27 mouse cellular contexts compared by ENCODE assay signal in genomic region chr13:20406470-20407213, GRCm38 (mm10).
DNase-seq lines count a peak whose midpoint lies in the region; ATAC-seq lines count a peak whose summit lies in the region.
"Had no signal": no experiment of that assay in that cellular context is flagged by ENCODE, and none has a peak within 500 bp of the region (broad histone marks: within the 10 kb centered on the region; RNA-seq: fewer than 3 reads in every experiment).

No protein-coding gene starts in this region.

- no peaks in the 10 kb centered on the region for H3K9me3 ChIP-seq in hindbrain, embryonic 11.5 days (ENCODE audit: control insufficient read depth, low read length)
- H3K9me3 ChIP-seq in hindbrain, embryonic 10.5 days: no peaks in the 10 kb centered on the region
- no peaks in the 10 kb centered on the region for H3K9me3 ChIP-seq in hindbrain, embryonic 12.5 days (replicated peaks)
- H3K9me3 ChIP-seq: limb, embryonic 12.5 days; liver, embryonic 13.5 days; midbrain, embryonic 12.5 days had no signal

- H3K4me1 ChIP-seq in hindbrain, embryonic 11.5 days (replicated peaks; ENCODE audit: control insufficient read depth, insufficient read depth, low read length): no peaks in the 10 kb centered on the region
- no peaks in the 10 kb centered on the region; the same call in 1 of the 2 replicates for H3K4me1 ChIP-seq in hindbrain, embryonic 10.5 days (replicated peaks)
- H3K4me1 ChIP-seq in hindbrain, embryonic 12.5 days: peaks cover 6% of the 10 kb centered on the region; the same call in 1 of the 2 replicates
- H3K4me1 ChIP-seq: limb, embryonic 12.5 days; liver, embryonic 13.5 days; midbrain, embryonic 12.5 days had no signal

- WGBS in hindbrain, embryonic 11.5 days: 90% methylated on average over 11 of the region's 11 CpGs
- 87% methylated on average over 11 of the region's 11 CpGs for WGBS in hindbrain, embryonic 10.5 days
- 74% methylated on average over 11 of the region's 11 CpGs for WGBS in hindbrain, embryonic 12.5 days
- WGBS in large intestine, adult 2 months: 70% methylated on average over 11 of the region's 11 CpGs

- DNase-seq in hindbrain, embryonic 11.5 days (ENCODE audit: low spot score): no peak
- no peak for DNase-seq in hindbrain, embryonic 10.5 days (ENCODE audit: low spot score)
- peak; percentile 54 for DNase-seq in A20 (ENCODE audit: low read depth, low spot score)
- DNase-seq in large intestine, adult 2 months (ENCODE audit: low read depth, low spot score): peak; percentile 22
- no peak for DNase-seq in spleen, adult 12 weeks (ENCODE audit: low spot score)
- DNase-seq in Muller cell, postnatal 12 days (ENCODE audit: inconsistent ontology term): no peak
- DNase-seq in embryo, embryonic 11 days: no peak
- DNase-seq: adrenal gland, adult 8-10 months; B cell, adult 2 months; cerebellum, adult 18-20 months; cerebellum, postnatal 36 days; forebrain, postnatal 0 days; gastrocnemius, postnatal 36 days; kidney, adult 9 months; kidney, postnatal 14 days; layer of hippocampus, postnatal 36 days; liver, embryonic 13.5 days; lung, adult 2 months; lung, postnatal 14 days; right cerebral cortex, postnatal 14 days; thymus, postnatal 14 days had no signal

- H3K9ac ChIP-seq in hindbrain, embryonic 11.5 days (ENCODE audit: low read depth, low read length): no peak overlapping the region
- H3K9ac ChIP-seq in hindbrain, embryonic 12.5 days: no peak overlapping the region
- H3K9ac ChIP-seq: forebrain, postnatal 0 days; limb, embryonic 12.5 days; liver, embryonic 13.5 days; midbrain, embryonic 12.5 days had no signal

- H3K36me3 ChIP-seq in hindbrain, embryonic 11.5 days (ENCODE audit: control insufficient read depth, insufficient read depth, low read length): no peaks in the 10 kb centered on the region
- H3K36me3 ChIP-seq in hindbrain, embryonic 10.5 days: no peaks in the 10 kb centered on the region
- H3K36me3 ChIP-seq in hindbrain, embryonic 12.5 days: no peaks in the 10 kb centered on the region
- H3K36me3 ChIP-seq: limb, embryonic 12.5 days; liver, embryonic 13.5 days; midbrain, embryonic 12.5 days had no signal

- no peak overlapping the region for H3K27ac ChIP-seq in hindbrain, embryonic 11.5 days (ENCODE audit: low read depth, low read length)
- H3K27ac ChIP-seq in hindbrain, embryonic 10.5 days: no peak overlapping the region
- peak overlapping the region; percentile 62 for H3K27ac ChIP-seq in hindbrain, embryonic 12.5 days
- H3K27ac ChIP-seq: layer of hippocampus, adult 2 months; limb, embryonic 12.5 days; liver, embryonic 13.5 days; midbrain, embryonic 12.5 days had no signal

- H3K4me2 ChIP-seq in hindbrain, embryonic 11.5 days (replicated peaks; ENCODE audit: low read depth, low read length): no peak overlapping the region
- no peak overlapping the region for H3K4me2 ChIP-seq in hindbrain, embryonic 12.5 days (replicated peaks)
- H3K4me2 ChIP-seq: limb, embryonic 12.5 days; liver, embryonic 13.5 days; midbrain, embryonic 12.5 days had no signal

- no peaks in the 10 kb centered on the region for H3K27me3 ChIP-seq in hindbrain, embryonic 11.5 days (ENCODE audit: control insufficient read depth, insufficient read depth, low read length)
- H3K27me3 ChIP-seq in hindbrain, embryonic 10.5 days (ENCODE audit: insufficient read depth, poor library complexity, severe bottlenecking): no peaks in the 10 kb centered on the region
- no peaks in the 10 kb centered on the region for H3K27me3 ChIP-seq in hindbrain, embryonic 12.5 days
- H3K27me3 ChIP-seq: limb, embryonic 12.5 days; liver, embryonic 13.5 days; midbrain, embryonic 12.5 days had no signal

- peak; percentile 53; the same call in 1 of the 2 replicates for ATAC-seq in hindbrain, embryonic 11.5 days (ENCODE audit: low FRiP score)
- peak; percentile 49 for ATAC-seq in hindbrain, embryonic 12.5 days (ENCODE audit: low FRiP score)
- ATAC-seq: activated CD4-positive, CD25-positive, alpha-beta regulatory T cell, adult 4 months; forebrain, postnatal 0 days had no signal

- H3K4me3 ChIP-seq in hindbrain, embryonic 11.5 days (ENCODE audit: low read depth, low read length): no peak overlapping the region
- no peak overlapping the region for H3K4me3 ChIP-seq in hindbrain, embryonic 10.5 days
- H3K4me3 ChIP-seq in hindbrain, embryonic 12.5 days: no peak overlapping the region
- H3K4me3 ChIP-seq: layer of hippocampus, adult 2 months; limb, embryonic 12.5 days; liver, embryonic 13.5 days; midbrain, embryonic 12.5 days; myocyte had no signal

Comparison
In these comparisons a context has a peak if more than half of its experiments do, and no peak if none do; other contexts are left out.
1. DNase-seq: peak in A20 (single experiment) and large intestine, adult 2 months (single experiment); none in hindbrain, embryonic 11.5 days (single experiment), hindbrain, embryonic 10.5 days (single experiment), spleen, adult 12 weeks (single experiment), Muller cell, postnatal 12 days (single experiment) and embryo, embryonic 11 days (single experiment).